Mouse (Mus musculus) heart, embryonic 14.5 days (tissue): Measurements from ENCODE around the gene Olfr774. TPM values are rescaled to one million over a fixed set of nuclear protein-coding genes. Genes with fewer than 3 reads are reported as not detected.
"Not testable (repeated sequence)": the region's sequence is repeated elsewhere in the genome, so short reads cannot be mapped to it uniquely, and the experiment has no call there.

Experiments used
- ATAC-seq: fragments of 200-750 bp; cut with Nextera tagmentation; 2 replicates; pipeline ENCODE4 v1.8.0; 2017; ENCODE audit warnings: low read depth, moderate TSS enrichment; ENCODE audit not compliant: insufficient number of reproducible peaks, insufficient read depth, low FRiP score
- H3K27ac ChIP-seq, 2 experiments: fragments of 200-500 bp in 1 of 2; fragments of 300-500 bp in 1 of 2; sonication (generic) in 1 of 2; replicated peaks in 1 of 2; 2 replicates each; pipeline ENCODE4 v1.5.1; 2012 to 2014; ENCODE audit warnings: low read depth in 2 of 2, low read length in 2 of 2, control low read depth in 1 of 2, mild to moderate bottlenecking in 1 of 2, mixed read lengths in 1 of 2; ENCODE audit not compliant: control insufficient read depth in 1 of 2, insufficient read depth in 1 of 2
- H3K27me3 ChIP-seq: fragments of 300-500 bp; sonication (generic); 2 replicates; pipeline ENCODE4 v1.6.1; 2014; ENCODE audit warnings: mild to moderate bottlenecking, low read length, control low read depth; ENCODE audit not compliant: control insufficient read depth, insufficient read depth
- H3K36me3 ChIP-seq: fragments of 300-500 bp; sonication (generic); 2 replicates; pipeline ENCODE4 v1.6.1; 2014; ENCODE audit warnings: mild to moderate bottlenecking, control low read depth, low read length, mixed read lengths; ENCODE audit not compliant: control insufficient read depth, insufficient read depth
- H3K4me1 ChIP-seq, 2 experiments: fragments of 200-500 bp in 1 of 2; fragments of 300-500 bp in 1 of 2; sonication (generic) in 1 of 2; 2 replicates each; pipeline ENCODE4 v1.6.1; 2012 to 2014; ENCODE audit warnings: low read length in 2 of 2, control low read depth in 1 of 2, mixed read lengths in 1 of 2; ENCODE audit not compliant: control insufficient read depth in 2 of 2, insufficient read depth in 2 of 2
- H3K4me2 ChIP-seq: fragments of 300-500 bp; sonication (generic); 2 replicates; pipeline ENCODE4 v1.6.1; 2014; ENCODE audit warnings: mild to moderate bottlenecking, low read length
- H3K4me3 ChIP-seq, 2 experiments: fragments of 200-500 bp in 1 of 2; fragments of 300-500 bp in 1 of 2; sonication (generic) in 1 of 2; 2 replicates each; pipeline ENCODE4 v1.5.1; 2012 to 2014; ENCODE audit warnings: low read length in 2 of 2, mild to moderate bottlenecking in 2 of 2, control low read depth in 1 of 2, low read depth in 1 of 2, moderate library complexity in 1 of 2; ENCODE audit not compliant: control insufficient read depth in 1 of 2, insufficient read depth in 1 of 2
- H3K9ac ChIP-seq: fragments of 300-500 bp; sonication (generic); 2 replicates; pipeline ENCODE4 v1.6.1; 2014; ENCODE audit warnings: mild to moderate bottlenecking, low read length
- H3K9me3 ChIP-seq: fragments of 300-500 bp; sonication (generic); 2 replicates; pipeline ENCODE4 v1.6.1; 2016; ENCODE audit warnings: low read length, control low read depth; ENCODE audit not compliant: control insufficient read depth
- WGBS: fragments of 180-500 bp; shearing (Covaris S2); extraction: QIAGEN DNeasy Blood & Tissue Kit; methylation state at CpG from one replicate; pipeline ENCODE4 v1.1.7; 2014; 5-methylcytosine and 5-hydroxymethylcytosine counted together
- polyA plus RNA-seq: library from polyadenylated mRNA; unstranded; fragments of >200 nt; fragmentation: Nextera tagmentation; extraction: Ambion mirVana; gene quantifications from 2 replicates; pipeline ENCODE4 v1.2.1, GENCODE M21; 2014

Olfr774 gene
- polyA plus RNA-seq = not detected in 2 replicates

- no peak for ATAC-seq
- Histone ChIP-seq H3K4me1 (no peaks in the 10 kb centered on the region), H3K9me3 (no peaks in the 10 kb centered on the region; the same call in 1 of the 2 replicates), H3K9ac (no peak within 1 kb of the TSS), H3K36me3 (no peaks in the 10 kb centered on the region), H3K27ac (no peak within 1 kb of the TSS), H3K27me3 (no peaks in the 10 kb centered on the region), H3K4me3 (no peak within 1 kb of the TSS), H3K4me2 (no peak within 1 kb of the TSS)
- WGBS = 66% methylated on average over 2 of the region's 2 CpGs
Measured at GRCm38 (mm10) chr10:129235904-129236303, at the start of gene Olfr774. Olfr774 (plus strand) TSS chr10:129236204.

DNA sequence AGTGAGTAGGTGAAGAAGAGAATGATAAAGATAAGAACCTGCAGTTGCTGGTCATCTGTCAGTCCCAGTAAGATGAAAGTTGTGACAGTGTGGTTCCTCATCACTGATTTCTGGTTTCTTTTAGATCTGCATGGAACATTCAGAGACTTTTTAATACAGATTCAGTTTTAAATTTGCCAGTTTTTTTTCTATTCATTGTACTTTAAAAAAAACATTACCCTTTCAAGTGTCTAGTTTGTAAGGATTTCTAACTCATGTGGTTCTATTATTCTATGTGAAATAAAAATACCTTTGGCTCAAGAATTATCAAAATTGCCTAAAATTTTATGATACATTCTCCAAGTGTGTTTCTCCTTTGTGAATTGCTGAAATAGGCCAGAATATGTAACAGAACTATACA is 48.7 kb upstream of the Olfr774 start, which contains the start of gene Olfr773:
Gene Olfr773, minus strand, starts transcription at position 101 of the 400 bp plus-strand sequence.
- H3K4me1 ChIP-seq, H3K4me3 ChIP-seq, ATAC-seq, H3K4me2 ChIP-seq, H3K36me3 ChIP-seq, H3K9ac ChIP-seq, H3K9me3 ChIP-seq, H3K27ac ChIP-seq, H3K27me3 ChIP-seq: not testable (repeated sequence)

DNA sequence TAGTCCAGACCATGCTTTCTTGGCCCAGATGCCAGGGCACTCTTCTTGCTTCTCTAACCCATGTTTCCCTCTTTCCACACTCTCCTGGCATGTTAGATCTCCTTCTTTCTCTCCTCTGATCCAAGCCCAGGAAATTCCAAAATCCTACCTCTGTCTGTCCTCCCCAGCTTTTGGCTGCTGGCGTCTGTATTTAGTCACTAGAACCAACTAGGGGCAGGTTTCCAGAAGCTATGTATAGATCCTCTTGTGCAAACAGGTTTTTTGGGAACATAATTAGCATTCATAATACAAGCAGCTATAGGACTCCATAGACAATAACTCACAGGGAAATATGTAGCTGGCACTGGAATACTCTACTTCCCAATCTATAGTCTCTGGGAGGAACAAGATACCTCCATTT is 5.3 kb upstream of the Olfr774 start:
- 69% methylated on average over 1 of the region's 1 CpGs for WGBS
- H3K4me1 ChIP-seq = no peaks in the 10 kb centered on the region
- H3K36me3 ChIP-seq = no peaks in the 10 kb centered on the region
- H3K27ac ChIP-seq = no peak overlapping the region
- ATAC-seq = no peak
- no peak overlapping the region for H3K4me2 ChIP-seq
- H3K9ac ChIP-seq = no peak overlapping the region
- H3K27me3 ChIP-seq = no peaks in the 10 kb centered on the region
- no peak overlapping the region for H3K4me3 ChIP-seq
- no peaks in the 10 kb centered on the region; the same call in 1 of the 2 replicates for H3K9me3 ChIP-seq

- H3K36me3 ChIP-seq = no peaks in the 10 kb centered on the region
Measured at GRCm38 (mm10) chr10:129248112-129248511, 12.1 kb downstream of the Olfr774 start, which contains the start of gene Olfr775. Olfr775 (plus strand) TSS chr10:129248412.

GRCm38 (mm10) chr10:129258827-129259226 is 22.8 kb downstream of the Olfr774 start, which contains the start of gene Olfr776:
Olfr776 (plus strand) TSS chr10:129259127.
- Histone ChIP-seq H3K9ac (no peak within 1 kb of the TSS), H3K36me3 (no peaks in the 10 kb centered on the region), H3K4me3 (no peak within 1 kb of the TSS), H3K4me1 (no peaks in the 10 kb centered on the region), H3K27ac (no peak within 1 kb of the TSS), H3K9me3 (no peaks in the 10 kb centered on the region), H3K27me3 (no peaks in the 10 kb centered on the region), H3K4me2 (no peak within 1 kb of the TSS)
- ATAC-seq = no peak

More at GRCm38 (mm10) chr10:129248112-129248511, 12.1 kb downstream of the Olfr774 start, which contains the start of gene Olfr775:
- H3K9me3 ChIP-seq = no peaks in the 10 kb centered on the region
- no peak for ATAC-seq
- no peaks in the 10 kb centered on the region for H3K4me1 ChIP-seq
- 66% methylated on average over 3 of the region's 3 CpGs for WGBS
- no peak within 1 kb of the TSS for H3K4me3 ChIP-seq
- H3K4me2 ChIP-seq = no peak within 1 kb of the TSS
- no peak within 1 kb of the TSS for H3K27ac ChIP-seq
- no peaks in the 10 kb centered on the region for H3K27me3 ChIP-seq
- no peak within 1 kb of the TSS for H3K9ac ChIP-seq

DNA sequence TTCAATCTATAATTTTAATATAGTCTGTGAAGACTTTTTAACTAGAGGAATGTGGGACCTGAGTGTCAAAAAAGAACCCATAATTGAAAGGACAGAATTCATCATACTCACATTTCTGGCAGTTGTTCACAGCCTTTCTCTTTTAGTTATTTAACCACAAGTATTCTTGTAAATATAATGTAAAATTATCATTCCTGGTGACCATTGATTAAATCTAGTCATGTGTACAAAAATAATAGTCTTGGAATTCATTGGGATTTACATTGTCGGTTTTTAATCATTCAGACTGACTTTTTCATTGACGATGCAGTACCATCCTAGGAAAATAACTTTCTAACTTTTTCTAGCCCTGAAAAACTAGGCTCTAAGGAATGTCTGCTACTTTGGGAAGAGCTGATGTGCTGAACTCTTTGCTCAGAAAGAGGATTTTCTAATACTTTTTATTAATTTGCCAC is 35.1 kb downstream of the Olfr774 start, which contains the start of gene Olfr777:
Gene Olfr777, minus strand, starts transcription at position 405 of the 455 bp plus-strand sequence.
- H3K27ac ChIP-seq = no peak within 1 kb of the TSS

More for the DNA sequence above, 35.1 kb downstream of the Olfr774 start, which contains the start of gene Olfr777:
- WGBS = 82% methylated on average over 2 of the region's 2 CpGs
- H3K4me2 ChIP-seq = no peak within 1 kb of the TSS
- ATAC-seq = no peak
- no peaks in the 10 kb centered on the region for H3K27me3 ChIP-seq
- no peak within 1 kb of the TSS for H3K4me3 ChIP-seq
- no peak within 1 kb of the TSS for H3K9ac ChIP-seq
- H3K4me1 ChIP-seq = no peaks in the 10 kb centered on the region
- H3K36me3 ChIP-seq = no peaks in the 10 kb centered on the region
- no peaks in the 10 kb centered on the region for H3K9me3 ChIP-seq

Other genes with a start within 250 kb of the Olfr774 start
- not detected in 2 replicates for gene Olfr9, start 246.8 kb upstream of the Olfr774 start, polyA plus RNA-seq
- gene Olfr763, start 225.4 kb upstream of the Olfr774 start, polyA plus RNA-seq = not detected in 2 replicates
- not detected in 2 replicates for gene Olfr764-ps1, start 196.3 kb upstream of the Olfr774 start, polyA plus RNA-seq
- not detected in 2 replicates for gene Olfr765, start 186.2 kb upstream of the Olfr774 start, polyA plus RNA-seq
- gene Olfr766-ps1, start 167.2 kb upstream of the Olfr774 start, polyA plus RNA-seq = not detected in 2 replicates
- not detected in 2 replicates for gene Olfr767, start 153.3 kb upstream of the Olfr774 start, polyA plus RNA-seq
- not detected in 2 replicates for gene Olfr768, start 136.8 kb upstream of the Olfr774 start, polyA plus RNA-seq
- gene Olfr769, start 118.3 kb upstream of the Olfr774 start, polyA plus RNA-seq = not detected in 2 replicates
- not detected in 2 replicates for gene Olfr770, start 97.2 kb upstream of the Olfr774 start, polyA plus RNA-seq
- gene Olfr771, start 71.5 kb upstream of the Olfr774 start, polyA plus RNA-seq = not detected in 2 replicates
- not detected in 2 replicates for gene Olfr772, start 58.3 kb upstream of the Olfr774 start, polyA plus RNA-seq
- not detected in 2 replicates for gene Olfr773, start 48.8 kb upstream of the Olfr774 start, polyA plus RNA-seq
- gene Olfr775, start 12.2 kb downstream of the Olfr774 start, polyA plus RNA-seq = not detected in 2 replicates
- not detected in 2 replicates for gene Olfr776, start 22.9 kb downstream of the Olfr774 start, polyA plus RNA-seq
- not detected in 2 replicates for gene Olfr777, start 35.3 kb downstream of the Olfr774 start, polyA plus RNA-seq
- gene Olfr780, start 81.9 kb downstream of the Olfr774 start, polyA plus RNA-seq = not detected in 2 replicates
- not detected in 2 replicates for gene Olfr781, start 92.7 kb downstream of the Olfr774 start, polyA plus RNA-seq
- gene Olfr782, start 112.6 kb downstream of the Olfr774 start, polyA plus RNA-seq = not detected in 2 replicates
- gene Olfr784, start 147.9 kb downstream of the Olfr774 start, polyA plus RNA-seq = 0.08 and 0.09 TPM in 2 replicates
- gene Olfr785, start 169.2 kb downstream of the Olfr774 start, polyA plus RNA-seq = not detected in 2 replicates
- gene Olfr786, start 191.1 kb downstream of the Olfr774 start, polyA plus RNA-seq = not detected in 2 replicates
- gene Olfr787, start 225.7 kb downstream of the Olfr774 start, polyA plus RNA-seq = not detected in 2 replicates
- not detected in 2 replicates for gene Olfr788, start 234.8 kb downstream of the Olfr774 start, polyA plus RNA-seq
- not detected in 2 replicates for gene Olfr789, start 248.5 kb downstream of the Olfr774 start, polyA plus RNA-seq